Mouse (Mus musculus) limb, embryonic 11.5 days (tissue): ENCODE results near the gene Sf3b6. TPM values are rescaled to one million over a fixed set of nuclear protein-coding genes. Genes with fewer than 3 reads are reported as not detected.
A peak's percentile ranks its signal among the peaks of the same experiment; 100 is the strongest.

Experiments used
- ATAC-seq: fragments of 200-750 bp; cut with Nextera tagmentation; 2 replicates; pipeline ENCODE4 v1.8.0; 2017; ENCODE audit warnings: low read depth; ENCODE audit not compliant: insufficient number of reproducible peaks, low FRiP score, low TSS enrichment
- DNase-seq: peaks from one replicate; pipeline ENCODE4 v3.0.0-alpha.2; 2015; ENCODE audit warnings: low spot score
- H3K27ac ChIP-seq: fragments of 300-500 bp; sonication (generic); replicated peaks from 2 replicates; pipeline ENCODE4 v1.5.1; 2014; ENCODE audit warnings: low read depth, mild to moderate bottlenecking, low read length
- H3K27me3 ChIP-seq: fragments of 300-500 bp; sonication (generic); 2 replicates; pipeline ENCODE4 v1.6.1; 2014; ENCODE audit warnings: mild to moderate bottlenecking, low read length, mixed read lengths; ENCODE audit not compliant: control insufficient read depth, insufficient read depth
- H3K36me3 ChIP-seq: fragments of 300-500 bp; sonication (generic); 2 replicates; pipeline ENCODE4 v1.6.1; 2014; ENCODE audit warnings: mild to moderate bottlenecking, low read length, moderate library complexity, mixed read lengths; ENCODE audit not compliant: control insufficient read depth, insufficient read depth
- H3K4me1 ChIP-seq: fragments of 300-500 bp; sonication (generic); 2 replicates; pipeline ENCODE4 v1.6.1; 2014; ENCODE audit warnings: low read length, mixed read lengths; ENCODE audit not compliant: control insufficient read depth, insufficient read depth
- H3K4me2 ChIP-seq: fragments of 300-500 bp; sonication (generic); 2 replicates; pipeline ENCODE4 v1.6.1; 2014; ENCODE audit warnings: low read depth, mild to moderate bottlenecking, moderate library complexity; ENCODE audit not compliant: severe bottlenecking
- H3K4me3 ChIP-seq: fragments of 300-500 bp; sonication (generic); 2 replicates; pipeline ENCODE4 v1.5.1; 2014; ENCODE audit warnings: low read depth, low read length
- H3K9ac ChIP-seq: fragments of 300-500 bp; sonication (generic); 2 replicates; pipeline ENCODE4 v1.6.1; 2014; ENCODE audit warnings: mild to moderate bottlenecking, low read length
- H3K9me3 ChIP-seq: fragments of 300-500 bp; sonication (generic); 2 replicates; pipeline ENCODE4 v1.6.1; 2016; ENCODE audit warnings: low read length; ENCODE audit not compliant: control insufficient read depth
- WGBS: fragments of 180-500 bp; shearing (Covaris S2); extraction: QIAGEN DNeasy Blood & Tissue Kit; methylation state at CpG from one replicate; pipeline ENCODE4 v1.1.7; 2014; 5-methylcytosine and 5-hydroxymethylcytosine counted together
- polyA plus RNA-seq: library from polyadenylated mRNA; unstranded; fragments of >200 nt; fragmentation: Nextera tagmentation; extraction: Ambion mirVana; gene quantifications from 2 replicates; pipeline ENCODE4 v1.2.1, GENCODE M21; 2014

Gene Sf3b6
- polyA plus RNA-seq, 1 experiment from 2014 or later = 318 TPM

DNA sequence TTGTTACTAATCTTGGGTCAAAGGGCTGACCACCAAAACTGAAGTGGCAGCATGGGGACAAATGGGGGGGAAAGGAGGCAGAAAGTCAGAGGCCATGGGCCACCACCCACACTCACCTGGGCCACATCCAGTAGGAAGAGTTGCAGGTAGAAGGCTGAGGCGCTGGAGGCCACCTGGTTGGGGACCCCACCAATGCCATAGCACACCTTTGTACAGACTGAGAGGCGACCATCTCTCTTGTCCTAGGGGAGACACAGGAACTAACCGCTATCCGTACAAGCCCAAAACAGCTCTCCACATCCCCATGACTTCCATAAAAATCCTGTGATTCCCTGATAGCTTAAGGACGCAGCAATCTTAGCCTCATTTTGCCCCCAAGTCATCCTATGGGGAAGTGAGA, 53.9 kb downstream of the Sf3b6 start:
- Histone ChIP-seq H3K27ac (no peak overlapping the region), H3K4me3 (no peak overlapping the region), H3K36me3 (no peaks in the 10 kb centered on the region; the same call in 1 of the 2 replicates), H3K9ac (no peak overlapping the region), H3K9me3 (no peaks in the 10 kb centered on the region), H3K4me2 (no peak overlapping the region), H3K27me3 (0 out of 2 replicates have a peak, but pooled peaks cover 2% of the 10 kb centered on the region), H3K4me1 (peaks cover 4% of the 10 kb centered on the region)
- ATAC-seq (no peak), DNase-seq (no peak)
- 93% methylated on average over 5 of the region's 5 CpGs for WGBS

DNA sequence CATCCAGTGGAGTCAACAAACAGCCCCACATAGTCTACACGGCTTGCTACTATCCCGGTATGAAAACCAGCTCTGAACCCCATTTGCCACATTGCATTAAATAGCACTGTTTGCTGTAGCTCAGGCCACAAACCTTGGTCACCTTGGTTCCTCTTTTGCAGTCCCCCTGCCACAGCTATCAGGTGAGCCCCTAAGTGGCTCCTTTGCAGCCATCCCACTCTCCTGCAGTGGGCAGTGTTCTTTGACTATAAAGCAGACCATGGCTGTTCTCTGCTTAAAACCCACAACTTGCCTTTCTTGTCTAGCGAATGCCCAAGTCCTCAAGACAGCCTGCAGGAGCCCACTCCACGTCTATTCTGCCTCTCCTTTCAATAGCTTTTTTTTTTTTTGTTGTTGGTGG, 54.9 kb downstream of the Sf3b6 start:
- Histone ChIP-seq H3K27me3 (0 out of 2 replicates have a peak, but pooled peaks cover 2% of the 10 kb centered on the region), H3K9ac (no peak overlapping the region), H3K9me3 (no peaks in the 10 kb centered on the region), H3K36me3 (no peaks in the 10 kb centered on the region; the same call in 1 of the 2 replicates), H3K27ac (no peak overlapping the region), H3K4me2 (no peak overlapping the region), H3K4me3 (no peak overlapping the region), H3K4me1 (peaks cover 4% of the 10 kb centered on the region)
- ATAC-seq = no peak
- 67% methylated on average over 4 of the region's 4 CpGs for WGBS
- DNase-seq = no peak

DNA sequence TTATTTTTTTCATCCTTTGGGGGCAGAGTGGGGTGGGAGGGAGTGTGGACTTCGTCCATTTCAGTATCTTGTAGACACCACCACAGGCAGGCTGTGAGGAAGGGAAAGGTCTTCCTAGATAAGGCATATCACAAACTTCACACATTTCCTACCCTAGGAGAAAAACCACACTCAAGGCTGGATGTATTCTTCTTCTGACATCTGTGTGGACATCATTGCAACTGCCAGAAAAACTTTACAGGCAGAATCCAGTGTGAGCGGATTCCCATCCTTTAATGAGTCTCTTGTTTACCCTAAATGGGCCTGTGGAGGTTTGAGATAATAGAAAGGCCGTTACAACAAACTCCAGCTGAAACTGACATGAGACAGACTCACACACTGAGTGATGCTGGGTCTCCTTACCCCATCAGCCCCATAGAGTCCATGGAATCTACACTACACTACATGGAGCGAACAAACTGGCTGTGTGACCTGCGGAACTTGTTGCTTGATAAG, 55.7 kb downstream of the Sf3b6 start:
- WGBS = 78% methylated on average over 5 of the region's 5 CpGs
- ATAC-seq (no peak), DNase-seq (no peak)
- Histone ChIP-seq H3K27me3 (0 out of 2 replicates have a peak, but pooled peaks cover 2% of the 10 kb centered on the region), H3K36me3 (no peaks in the 10 kb centered on the region; the same call in 1 of the 2 replicates), H3K27ac (no peak overlapping the region), H3K4me3 (no peak overlapping the region), H3K4me1 (peaks cover 4% of the 10 kb centered on the region), H3K9ac (no peak overlapping the region), H3K4me2 (no peak overlapping the region), H3K9me3 (no peaks in the 10 kb centered on the region)

DNA sequence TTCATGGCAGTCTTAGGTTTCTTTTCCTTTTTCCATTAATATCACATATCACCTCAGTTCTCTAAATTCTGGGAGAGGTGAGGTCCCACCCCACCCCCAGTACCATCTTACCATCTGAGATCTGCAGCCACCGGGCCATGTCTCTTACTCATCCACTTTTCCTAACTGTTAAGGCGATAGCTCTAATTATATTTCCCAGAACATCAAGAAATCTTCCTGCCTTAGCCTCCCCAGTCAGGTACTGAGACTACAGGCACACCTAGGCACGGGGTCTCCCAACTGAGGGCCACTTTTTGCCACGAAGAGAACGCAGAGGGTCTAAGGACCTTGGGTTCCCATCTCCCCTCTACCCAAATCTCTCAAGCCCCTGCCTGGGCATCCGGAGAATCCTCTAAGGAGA, 56.2 kb downstream of the Sf3b6 start:
- no peaks in the 10 kb centered on the region; the same call in 1 of the 2 replicates for H3K36me3 ChIP-seq
- H3K4me3 ChIP-seq = peak overlapping the region; percentile 26; the same call in 1 of the 2 replicates
- no peak overlapping the region for H3K9ac ChIP-seq
- peaks cover 4% of the 10 kb centered on the region for H3K4me1 ChIP-seq
- DNase-seq (no peak), ATAC-seq (no peak)
- no peaks in the 10 kb centered on the region for H3K9me3 ChIP-seq
- WGBS = 69% methylated on average over 6 of the region's 6 CpGs
- H3K27me3 ChIP-seq = 0 out of 2 replicates have a peak, but pooled peaks cover 2% of the 10 kb centered on the region
- peak overlapping the region; percentile 58 for H3K4me2 ChIP-seq
- no peak overlapping the region for H3K27ac ChIP-seq

DNA sequence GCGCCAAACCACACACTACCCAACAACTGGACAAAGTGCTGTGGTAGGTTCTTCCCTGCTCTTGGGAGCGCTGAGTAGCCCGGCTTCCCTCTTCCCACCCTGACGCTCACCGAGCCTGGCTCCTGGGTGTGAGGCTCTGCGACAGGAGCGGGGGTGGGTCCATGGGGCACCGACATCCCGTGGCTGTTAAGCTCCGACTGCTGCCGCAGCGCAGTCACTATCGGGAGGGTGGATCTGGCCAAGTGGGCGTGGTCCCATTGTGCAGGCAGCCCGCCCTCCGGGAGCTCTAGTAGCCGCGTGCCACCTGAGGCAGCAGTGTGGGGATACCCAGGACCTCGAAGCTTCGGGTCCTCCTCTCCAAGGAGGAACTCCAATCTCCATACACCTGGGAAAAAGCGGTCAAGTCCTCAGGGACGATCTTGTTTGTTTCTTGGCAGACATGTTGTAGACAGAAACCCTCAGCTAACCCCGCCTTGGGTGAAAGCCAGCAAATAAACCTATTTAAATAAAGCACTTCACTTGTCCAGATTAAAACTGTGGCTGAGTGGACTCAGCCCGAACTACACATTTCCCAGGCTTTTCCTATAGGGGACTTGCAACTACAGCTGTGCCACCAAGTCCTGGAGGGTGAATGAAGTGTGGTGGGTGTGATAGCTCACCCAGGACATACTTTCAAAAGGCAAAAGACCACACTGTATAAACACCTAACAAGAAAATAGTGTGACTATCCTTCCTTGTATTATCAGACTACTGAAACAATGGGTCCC, 57.0 kb downstream of the Sf3b6 start, which contains the start of gene Mfsd2b:
Gene Mfsd2b (minus strand): TSS at position 199 of the 767 bp plus-strand sequence.
- DNase-seq (peak; percentile 80), ATAC-seq (peak; percentile 83; the same call in 1 of the 2 replicates)
- Histone ChIP-seq H3K27ac (no peak within 1 kb of the TSS), H3K4me2 (peak within 1 kb of the TSS; percentile 58), H3K4me1 (peaks cover 4% of the 10 kb centered on the region), H3K4me3 (peak within 1 kb of the TSS; percentile 26), H3K9ac (peak within 1 kb of the TSS; percentile 66), H3K9me3 (no peaks in the 10 kb centered on the region), H3K36me3 (no peaks in the 10 kb centered on the region; the same call in 1 of the 2 replicates), H3K27me3 (0 out of 2 replicates have a peak, but pooled peaks cover 2% of the 10 kb centered on the region)
- WGBS = 6% methylated on average over 24 of the region's 24 CpGs

DNA sequence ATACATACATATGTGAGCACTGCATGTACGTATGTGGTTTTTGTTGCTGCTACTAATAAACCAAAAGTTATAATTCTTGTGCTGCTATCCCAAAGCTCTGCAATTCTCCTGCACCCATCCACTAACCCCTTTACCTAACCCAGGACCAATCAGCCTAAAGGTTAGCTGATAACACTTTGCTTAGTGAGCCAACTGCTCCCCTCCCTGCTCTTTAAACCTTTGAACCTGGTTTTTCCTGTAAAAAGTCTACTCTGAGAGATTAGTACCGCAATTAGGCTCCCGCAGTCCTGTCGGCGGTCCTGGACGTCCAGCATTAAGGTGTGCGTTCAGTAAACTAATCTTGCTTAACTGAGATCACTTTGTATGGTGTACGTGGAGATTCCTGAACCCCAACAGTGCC, 58.3 kb downstream of the Sf3b6 start:
- no peak overlapping the region for H3K27ac ChIP-seq
- H3K4me1 ChIP-seq = peaks cover 4% of the 10 kb centered on the region
- DNase-seq (no peak), ATAC-seq (no peak)
- WGBS = 86% methylated on average over 8 of the region's 8 CpGs
- no peak overlapping the region for H3K4me3 ChIP-seq
- 0 out of 2 replicates have a peak, but pooled peaks cover 2% of the 10 kb centered on the region for H3K27me3 ChIP-seq
- H3K36me3 ChIP-seq = no peaks in the 10 kb centered on the region; the same call in 1 of the 2 replicates
- H3K9ac ChIP-seq = no peak overlapping the region
- no peak overlapping the region for H3K4me2 ChIP-seq
- H3K9me3 ChIP-seq = no peaks in the 10 kb centered on the region

Other genes starting within 250 kb of the Sf3b6 start
- gene Itsn2, start 224.9 kb upstream of the Sf3b6 start, polyA plus RNA-seq = 26.2 and 28.4 TPM in 2 replicates
- gene Gm3625, start 224.6 kb upstream of the Sf3b6 start, polyA plus RNA-seq = not detected in 2 replicates
- gene Fam228a, start 79.1 kb upstream of the Sf3b6 start, polyA plus RNA-seq = 0.28 and 0.30 TPM in 2 replicates
- 2.4 TPM in 2 replicates for gene Pfn4, start 48.5 kb upstream of the Sf3b6 start, polyA plus RNA-seq
- 3.7 and 4.3 TPM in 2 replicates for gene Fam228b, start 48.3 kb upstream of the Sf3b6 start, polyA plus RNA-seq
- 8.6 and 9.0 TPM in 2 replicates for gene Fkbp1b, start 24.0 kb downstream of the Sf3b6 start, polyA plus RNA-seq
- gene Wdcp, start 25.8 kb downstream of the Sf3b6 start, polyA plus RNA-seq = 20.0 and 22.6 TPM in 2 replicates
- gene Mfsd2b, start 56.8 kb downstream of the Sf3b6 start, polyA plus RNA-seq = 3.5 and 4.5 TPM in 2 replicates
- 23.1 and 26.8 TPM in 2 replicates for gene Ubxn2a, start 90.2 kb downstream of the Sf3b6 start, polyA plus RNA-seq
- 19.6 and 22.4 TPM in 2 replicates for gene Atad2b, start 99.8 kb downstream of the Sf3b6 start, polyA plus RNA-seq